Mouse (Mus musculus): ENCODE results near the gene Plin5. TPM values are rescaled to one million over a fixed set of nuclear protein-coding genes. Genes with fewer than 3 reads are reported as not detected.

Plin5 gene
- 0.95 and 1.1 TPM in 2 replicates for polyA plus RNA-seq (2021; fragmentation: Nextera tagmentation)
- long read RNA-seq, experiment 1, partial matches to known transcripts: 0 of 3 reads
- long read RNA-seq, experiment 1, other reads (novel, unspliced or antisense): 0 of 3 reads
- long read RNA-seq, experiment 2: 0 reads

GRCm38 (mm10) chr17:56117251-56117710, at the start of gene Plin5:
TSS of gene Plin5 (minus strand) at chr17:56117596.

GRCm38 (mm10) chr17:56162231-56162774, 44.9 kb upstream of the Plin5 start, which contains the start of gene Tnfaip8l1:
TSS of gene Tnfaip8l1 (plus strand) at chr17:56162477.

DNA sequence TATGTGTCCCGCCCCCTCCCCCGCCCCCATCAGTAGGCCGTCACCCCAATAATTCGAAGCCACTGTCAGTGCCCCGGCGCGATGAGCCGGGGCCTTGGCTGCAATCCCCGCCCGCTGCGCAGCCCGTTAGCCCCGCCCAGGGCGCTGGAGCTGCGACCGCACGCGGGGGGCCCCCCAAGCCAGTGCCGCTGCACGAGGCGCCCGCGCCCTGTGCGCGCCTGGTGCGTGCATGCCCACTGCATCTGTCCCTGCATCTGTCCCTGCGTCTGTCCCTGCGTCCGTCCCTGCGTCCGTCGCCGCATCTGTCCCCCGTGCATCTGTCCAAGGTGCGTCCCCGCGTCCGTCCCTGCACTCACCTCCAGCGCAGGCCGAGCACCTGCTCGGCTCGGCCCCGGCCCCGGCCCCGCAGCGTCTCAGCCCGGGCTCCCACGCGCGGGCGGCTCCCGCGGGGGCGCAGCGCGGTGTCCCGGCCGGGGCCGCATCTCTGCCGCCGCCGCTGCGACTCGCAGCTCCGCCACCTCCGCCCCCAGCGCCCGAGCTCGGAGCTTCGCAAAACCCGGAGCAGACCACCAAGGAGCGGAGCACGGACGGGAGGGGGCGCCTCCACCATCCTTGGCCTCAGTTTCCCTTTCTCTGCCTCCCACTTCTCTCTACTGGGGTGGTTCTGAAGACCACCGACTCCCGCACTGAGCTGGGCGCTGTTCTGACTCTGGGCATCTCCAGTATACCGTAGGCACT, 22.6 kb upstream of the Plin5 start, which contains the start of gene Sema6b:
Gene Sema6b (minus strand): TSS at position 486 of the 738 bp plus-strand sequence.

DNA sequence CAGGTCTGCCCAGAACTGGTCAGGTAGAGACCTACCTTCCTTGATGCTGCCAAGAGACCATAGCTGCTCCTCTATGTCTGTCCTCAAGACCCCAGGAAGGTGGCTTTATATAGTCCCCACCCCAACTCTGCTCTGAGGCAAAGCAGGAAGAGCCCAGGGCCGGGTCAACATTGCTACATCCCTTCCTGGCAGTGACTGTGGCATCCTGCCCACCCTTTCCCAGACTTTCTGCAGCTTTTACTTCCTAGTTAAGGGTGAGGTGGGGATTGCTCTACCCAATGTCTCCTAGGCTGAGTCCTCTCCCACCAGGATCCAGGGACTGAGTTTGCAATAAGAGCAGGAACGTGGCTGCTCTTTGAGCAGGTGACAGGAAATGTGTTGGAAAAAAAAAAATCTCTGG, 4.4 kb upstream of the Plin5 start, which contains the start of gene Lrg1:
Gene Lrg1 (minus strand): TSS at position 176 of the 400 bp plus-strand sequence.

GRCm38 (mm10) chr17:56109219-56110051, 8.0 kb downstream of the Plin5 start, which contains the start of gene Plin4:
TSS of gene Plin4 (minus strand) at chr17:56109803.

DNA sequence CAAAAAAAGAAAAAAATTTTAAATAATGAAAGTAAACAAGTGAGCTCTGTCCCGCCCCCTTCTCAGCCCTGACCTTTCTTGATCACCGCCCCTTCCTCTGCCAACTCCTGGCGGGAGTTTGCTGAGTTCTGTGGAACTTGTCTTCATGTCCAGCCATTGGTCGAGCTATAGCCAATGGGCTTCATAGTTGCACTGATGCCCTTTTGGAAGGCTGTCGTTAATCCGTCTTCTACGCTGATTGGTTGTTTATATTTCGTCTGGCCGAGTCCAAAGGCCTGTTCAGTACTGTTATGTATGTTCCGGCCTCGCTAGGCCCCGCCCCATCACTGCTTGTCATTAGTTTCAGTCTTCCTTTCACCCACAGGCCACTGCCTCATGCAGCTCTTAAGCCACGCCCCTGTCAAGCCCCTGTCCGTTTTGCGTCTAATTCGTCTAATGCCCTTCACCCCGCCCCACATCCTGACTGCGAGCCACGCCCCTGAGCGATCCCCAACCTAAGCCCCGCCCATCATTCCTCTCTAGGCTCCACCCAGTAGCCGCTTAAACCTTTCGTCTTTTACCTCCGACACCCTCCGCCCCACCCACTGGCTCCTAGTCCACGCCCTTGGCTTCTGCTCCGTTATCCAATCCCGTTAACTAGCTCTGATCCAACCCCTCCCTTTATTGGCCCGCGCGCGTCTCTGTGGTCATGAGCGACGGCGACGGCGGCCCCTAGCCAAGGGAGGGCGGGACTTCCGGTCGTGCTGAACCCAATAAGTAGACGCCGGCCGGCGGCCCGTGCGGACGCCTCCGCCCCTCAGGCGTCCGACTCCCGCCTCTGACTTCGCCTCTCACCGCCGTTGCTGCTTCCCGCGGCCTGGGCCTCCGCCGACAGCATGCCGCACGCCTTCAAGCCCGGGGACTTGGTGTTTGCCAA, 38.3 kb downstream of the Plin5 start, which contains the start of gene Hdgfl2:
Gene Hdgfl2 (plus strand): TSS at position 755 of the 916 bp plus-strand sequence.

GRCm38 (mm10) chr17:56074827-56075208, 42.6 kb downstream of the Plin5 start, which contains the start of gene Ubxn6:
TSS of gene Ubxn6 (minus strand) at chr17:56075028.

Other genes starting within 250 kb of the Plin5 start
- gene Zfp119a, start 238.7 kb downstream of the Plin5 start, polyA plus RNA-seq (2021; fragmentation: Nextera tagmentation): 4.1 and 4.2 TPM in 2 replicates
- 5.3 and 6.5 TPM in 2 replicates for gene Zfp959, start 225.5 kb downstream of the Plin5 start, polyA plus RNA-seq (2021; fragmentation: Nextera tagmentation)
- 3.0 and 4.5 TPM in 2 replicates for gene Zfp119b, start 168.1 kb downstream of the Plin5 start, polyA plus RNA-seq (2021; fragmentation: Nextera tagmentation)
- gene Ebi3, start 165.0 kb downstream of the Plin5 start, polyA plus RNA-seq (2021; fragmentation: Nextera tagmentation): 2.1 and 2.7 TPM in 2 replicates
- 8.7 and 10.8 TPM in 2 replicates for gene Yju2, start 158.5 kb downstream of the Plin5 start, polyA plus RNA-seq (2021; fragmentation: Nextera tagmentation)
- 37.4 and 37.8 TPM in 2 replicates for gene Shd, start 147.1 kb downstream of the Plin5 start, polyA plus RNA-seq (2021; fragmentation: Nextera tagmentation)
- 102 and 107 TPM in 2 replicates for gene Fsd1, start 131.1 kb downstream of the Plin5 start, polyA plus RNA-seq (2021; fragmentation: Nextera tagmentation)
- 0.55 and 0.91 TPM in 2 replicates for gene Stap2, start 112.0 kb downstream of the Plin5 start, polyA plus RNA-seq (2021; fragmentation: Nextera tagmentation)
- 17.4 and 132 TPM in 2 replicates for gene Mpnd, start 111.9 kb downstream of the Plin5 start, polyA plus RNA-seq (2021; fragmentation: Nextera tagmentation)
- gene Sh3gl1, start 81.0 kb downstream of the Plin5 start, polyA plus RNA-seq (2021; fragmentation: Nextera tagmentation): 32.5 and 33.5 TPM in 2 replicates
- gene Chaf1a, start 77.2 kb downstream of the Plin5 start, polyA plus RNA-seq (2021; fragmentation: Nextera tagmentation): 0.65 and 1.1 TPM in 2 replicates
- 83.6 and 103 TPM in 2 replicates for gene Ubxn6, start 42.6 kb downstream of the Plin5 start, polyA plus RNA-seq (2021; fragmentation: Nextera tagmentation)
- 69.1 and 75.3 TPM in 2 replicates for gene Hdgfl2, start 38.0 kb downstream of the Plin5 start, polyA plus RNA-seq (2021; fragmentation: Nextera tagmentation)
- 0.04 and 0.28 TPM in 2 replicates for gene Plin4, start 7.8 kb downstream of the Plin5 start, polyA plus RNA-seq (2021; fragmentation: Nextera tagmentation)
- 2.7 and 5.0 TPM in 2 replicates for gene Lrg1, start 4.4 kb upstream of the Plin5 start, polyA plus RNA-seq (2021; fragmentation: Nextera tagmentation)
- gene Sema6b, start 22.7 kb upstream of the Plin5 start, polyA plus RNA-seq (2021; fragmentation: Nextera tagmentation): 3.8 and 23.7 TPM in 2 replicates
- 10.0 and 10.5 TPM in 2 replicates for gene Tnfaip8l1, start 44.9 kb upstream of the Plin5 start, polyA plus RNA-seq (2021; fragmentation: Nextera tagmentation)
- gene Mydgf, start 66.3 kb upstream of the Plin5 start, polyA plus RNA-seq (2021; fragmentation: Nextera tagmentation): 73.7 and 82.8 TPM in 2 replicates
- 17.5 and 18.3 TPM in 2 replicates for gene Dpp9, start 101.3 kb upstream of the Plin5 start, polyA plus RNA-seq (2021; fragmentation: Nextera tagmentation)
- gene Fem1a, start 139.2 kb upstream of the Plin5 start, polyA plus RNA-seq (2021; fragmentation: Nextera tagmentation): 8.6 and 8.9 TPM in 2 replicates
- gene Ticam1, start 159.2 kb upstream of the Plin5 start, polyA plus RNA-seq (2021; fragmentation: Nextera tagmentation): 1.8 and 3.6 TPM in 2 replicates
- 8.1 and 8.5 TPM in 2 replicates for gene Plin3, start 175.3 kb upstream of the Plin5 start, polyA plus RNA-seq (2021; fragmentation: Nextera tagmentation)
- not detected in 2 replicates for gene Arrdc5, start 182.7 kb upstream of the Plin5 start, polyA plus RNA-seq (2021; fragmentation: Nextera tagmentation)
- gene Uhrf1, start 185.7 kb upstream of the Plin5 start, polyA plus RNA-seq (2021; fragmentation: Nextera tagmentation): 0.33 TPM in 2 replicates
- gene Kdm4b, start 208.5 kb upstream of the Plin5 start, polyA plus RNA-seq (2021; fragmentation: Nextera tagmentation): 19.2 and 22.4 TPM in 2 replicates